Comparison of ENCODE assay signal across 18 mouse cellular contexts in genomic region chr2:125162012-125162470, GRCm38 (mm10). TPM values are rescaled to one million over a fixed set of nuclear protein-coding genes. Genes with fewer than 3 reads are reported as not detected.
DNase-seq lines count a peak whose midpoint lies in the region; ATAC-seq and TF ChIP-seq lines count a peak whose summit lies in the region.
"Had no signal": no experiment of that assay in that cellular context is flagged by ENCODE, and none has a peak within 500 bp of the region (broad histone marks: within the 10 kb centered on the region; RNA-seq: fewer than 3 reads in every experiment).

No protein-coding gene starts in this region.

- peak; percentile 30; the same call in 1 of the 2 replicates for ATAC-seq in hindbrain, embryonic 16.5 days

- peak; percentile 74 for DNase-seq in kidney, adult 2 months
- DNase-seq in kidney, adult 18-20 months: no peak
- DNase-seq in kidney, postnatal 14 days: peak; percentile 57
- no peak for DNase-seq in adrenal gland, postnatal 10 days
- DNase-seq in heart, postnatal 25 days (ENCODE audit: low spot score): no peak
- DNase-seq in cerebellum, postnatal 10 days: no peak
- DNase-seq: adrenal gland, postnatal 25 days; cerebellum, adult 9-11 months; embryo, embryonic 11 days; heart, adult 18-20 months; lung, postnatal 10 days; thymus, adult 18-20 months had no signal

- TF ChIP-seq POLR2A in kidney, adult 2 months (IDR thresholded peaks at IDR 0.05; ENCODE audit: low read depth, low read length): no peak

- H3K27ac ChIP-seq in kidney, adult 2 months (ENCODE audit: insufficient read depth, low read depth, low read length): no peak overlapping the region; the same call in 1 of the 2 replicates
- H3K27ac ChIP-seq in hindbrain, embryonic 16.5 days (ENCODE audit: low read depth, low read length): no peak overlapping the region
- H3K27ac ChIP-seq: limb, embryonic 12.5 days; liver, embryonic 14.5 days had no signal

- no peaks in the 10 kb centered on the region for H3K9me3 ChIP-seq in hindbrain, embryonic 16.5 days (ENCODE audit: control insufficient read depth, low read length)
- H3K9me3 ChIP-seq: limb, embryonic 12.5 days had no signal

- H3K4me2 ChIP-seq in hindbrain, embryonic 16.5 days (ENCODE audit: low read length): no peak overlapping the region
- H3K4me2 ChIP-seq: limb, embryonic 12.5 days had no signal

- H3K27me3 ChIP-seq in kidney, adult 2 months (replicated peaks; ENCODE audit: control insufficient read depth, insufficient read depth, low read length): no peaks in the 10 kb centered on the region
- no peaks in the 10 kb centered on the region for H3K27me3 ChIP-seq in hindbrain, embryonic 16.5 days (replicated peaks; ENCODE audit: control insufficient read depth, insufficient read depth, low read length)
- H3K27me3 ChIP-seq: limb, embryonic 12.5 days had no signal

- intact Hi-C loops in heart, postnatal 25 days (cut with DNase I): no loop called here

- no peak overlapping the region for H3K9ac ChIP-seq in hindbrain, embryonic 16.5 days (ENCODE audit: low read depth, low read length)
- H3K9ac ChIP-seq: limb, embryonic 12.5 days; liver, embryonic 14.5 days had no signal

- no peak overlapping the region for H3K4me3 ChIP-seq in kidney, adult 2 months (ENCODE audit: insufficient read depth, low read depth, low read length)
- no peak overlapping the region for H3K4me3 ChIP-seq in hindbrain, embryonic 16.5 days (ENCODE audit: low read length)
- H3K4me3 ChIP-seq: limb, embryonic 12.5 days; myocyte had no signal

- H3K36me3 ChIP-seq in kidney, adult 2 months (ENCODE audit: control insufficient read depth, insufficient read depth, low read length): no peaks in the 10 kb centered on the region; the same call in 1 of the 2 replicates
- no peaks in the 10 kb centered on the region for H3K36me3 ChIP-seq in hindbrain, embryonic 16.5 days (ENCODE audit: control insufficient read depth, insufficient read depth, low read length)
- H3K36me3 ChIP-seq: limb, embryonic 12.5 days had no signal

- H3K4me1 ChIP-seq in kidney, adult 2 months (ENCODE audit: control insufficient read depth, insufficient read depth, low read length): no peaks in the 10 kb centered on the region; the same call in 1 of the 2 replicates
- H3K4me1 ChIP-seq in hindbrain, embryonic 16.5 days (ENCODE audit: control insufficient read depth, insufficient read depth, low read depth, low read length): peaks cover 4% of the 10 kb centered on the region; the same call in 1 of the 2 replicates
- H3K4me1 ChIP-seq: limb, embryonic 12.5 days had no signal

- no peak for TF ChIP-seq CTCF in kidney, adult 2 months (conservative IDR thresholded peaks at IDR 0.05; ENCODE audit: insufficient read depth, insufficient read length, low read depth, low read length)

- 43% methylated on average over 4 of the region's 4 CpGs for WGBS in kidney, adult 2 months
- 41% methylated on average over 4 of the region's 4 CpGs for WGBS in hindbrain, embryonic 16.5 days

RNA-seq across cellular contexts. Expression of gene Slc12a1, which starts 9.7 kb away (rescaled TPM):
- polyA plus RNA-seq in kidney, adult 2 months (2012; rRNA removed): 182 and 217 TPM in 2 replicates
- polyA plus RNA-seq in hindbrain, embryonic 16.5 days (2015; fragmentation: Nextera tagmentation; extraction: Ambion mirVana): 0.04 TPM in 2 replicates
- not detected for total RNA-seq in adrenal gland, postnatal 10 days (2021)
- not detected for total RNA-seq in heart, postnatal 25 days (2021)
- total RNA-seq: adrenal gland, postnatal 25 days; heart, adult 18-20 months had no signal
- polyA plus RNA-seq: heart, embryonic 16.5 days; limb, embryonic 12.5 days; liver, embryonic 14.5 days had no signal

RNA-seq across cellular contexts. Expression of gene Ctxn2, which starts 25.5 kb away (rescaled TPM):
- polyA plus RNA-seq in kidney, adult 2 months (2012; rRNA removed): 0.13 TPM in 1 of 2 replicates, not detected in the other
- polyA plus RNA-seq in hindbrain, embryonic 16.5 days (2015; fragmentation: Nextera tagmentation; extraction: Ambion mirVana): 23.4 and 27.4 TPM in 2 replicates
- total RNA-seq in adrenal gland, postnatal 10 days (2021): under 1 TPM in 1 of 2 experiments, not detected in 1; 0.39 TPM
- total RNA-seq in heart, postnatal 25 days (2021): not detected
- total RNA-seq: adrenal gland, postnatal 25 days; heart, adult 18-20 months; megakaryocyte-erythroid progenitor cell, adult 5-6 weeks had no signal
- polyA plus RNA-seq: heart, embryonic 16.5 days; limb, embryonic 12.5 days; liver, embryonic 14.5 days; myocyte had no signal

RNA-seq across cellular contexts. Expression of gene Myef2, which starts 38.6 kb away (rescaled TPM):
- 3.4 and 3.9 TPM in 2 replicates for polyA plus RNA-seq in kidney, adult 2 months (2012; rRNA removed)
- polyA plus RNA-seq in hindbrain, embryonic 16.5 days (2015; fragmentation: Nextera tagmentation; extraction: Ambion mirVana): 164 and 178 TPM in 2 replicates
- 10 to 100 TPM; 31.9 to 34.8 TPM for total RNA-seq in adrenal gland, postnatal 10 days (2021)
- total RNA-seq in heart, postnatal 25 days (2021): 1 to 10 TPM; 6.4 to 9.1 TPM

Comparison
In these comparisons a context has a peak if more than half of its experiments do, and no peak if none do; other contexts are left out.
1. DNase-seq: peak in kidney, adult 2 months (single experiment) and kidney, postnatal 14 days (single experiment); none in kidney, adult 18-20 months (single experiment), adrenal gland, postnatal 10 days (single experiment), heart, postnatal 25 days (single experiment) and cerebellum, postnatal 10 days (0 of 2).